Mouse (Mus musculus) testis, adult 2 months (tissue): Measurements from ENCODE around the gene Hbs1l. TPM values are rescaled to one million over a fixed set of nuclear protein-coding genes. Genes with fewer than 3 reads are reported as not detected.

Experiments used
- H3K27ac ChIP-seq: fragments of 200-500 bp; 2 replicates; pipeline ENCODE4 v1.5.1; 2012; ENCODE audit warnings: low read depth, low read length; ENCODE audit not compliant: control insufficient read depth, insufficient read depth
- H3K27me3 ChIP-seq: fragments of 200-500 bp; 2 replicates; pipeline ENCODE4 v1.6.1; 2012; ENCODE audit warnings: mild to moderate bottlenecking, low read length, moderate library complexity; ENCODE audit not compliant: control insufficient read depth, insufficient read depth
- H3K36me3 ChIP-seq: fragments of 200-500 bp; 2 replicates; pipeline ENCODE4 v1.6.1; 2012; ENCODE audit warnings: mild to moderate bottlenecking, low read length; ENCODE audit not compliant: control insufficient read depth, insufficient read depth
- H3K4me1 ChIP-seq: fragments of 200-500 bp; 2 replicates; pipeline ENCODE4 v1.6.1; 2012; ENCODE audit warnings: low read length; ENCODE audit not compliant: control insufficient read depth, insufficient read depth
- H3K4me3 ChIP-seq: fragments of 200-500 bp; 2 replicates; pipeline ENCODE4 v1.5.1; 2012; ENCODE audit warnings: low read depth, mild to moderate bottlenecking, low read length, moderate library complexity, mixed read lengths; ENCODE audit not compliant: control insufficient read depth
- CTCF ChIP-seq: fragments of 200-500 bp; IDR thresholded peaks from 2 replicates; pipeline ENCODE4 v1.5.1; 2012; ENCODE audit warnings: low read depth, mild to moderate bottlenecking, inconsistent platforms, low read length, moderate library complexity; ENCODE audit not compliant: control insufficient read depth, insufficient read depth, insufficient replicate concordance
- POLR2A ChIP-seq: fragments of 200-500 bp; IDR thresholded peaks from 2 replicates; pipeline ENCODE4 v1.6.1; 2012; ENCODE audit warnings: low read depth, mild to moderate bottlenecking, inconsistent platforms, low read length, moderate library complexity; ENCODE audit not compliant: control insufficient read depth
- polyA plus RNA-seq: library from polyadenylated mRNA; depleted of rRNA; stranded (reverse); fragments of >200 nt; gene quantifications from 2 replicates; pipeline ENCODE4 v1.2.3, GENCODE M21; 2012

Gene Hbs1l
- polyA plus RNA-seq, 1 experiment: 57.5 TPM

GRCm38 (mm10) chr10:21287243-21288127 is 8.3 kb upstream of the Hbs1l start:
- Histone ChIP-seq H3K4me3 (no peak overlapping the region), H3K4me1 (no peaks in the 10 kb centered on the region), H3K36me3 (no peaks in the 10 kb centered on the region), H3K27me3 (no peaks in the 10 kb centered on the region), H3K27ac (no peak overlapping the region)
- TF ChIP-seq POLR2A (no peak), CTCF (no peak)

GRCm38 (mm10) chr10:21291228-21291627 is 4.6 kb upstream of the Hbs1l start:
- Histone ChIP-seq H3K4me1 (no peaks in the 10 kb centered on the region), H3K27me3 (no peaks in the 10 kb centered on the region), H3K27ac (no peak overlapping the region), H3K4me3 (no peak overlapping the region), H3K36me3 (no peaks in the 10 kb centered on the region)
- TF ChIP-seq CTCF (no peak), POLR2A (no peak)

DNA sequence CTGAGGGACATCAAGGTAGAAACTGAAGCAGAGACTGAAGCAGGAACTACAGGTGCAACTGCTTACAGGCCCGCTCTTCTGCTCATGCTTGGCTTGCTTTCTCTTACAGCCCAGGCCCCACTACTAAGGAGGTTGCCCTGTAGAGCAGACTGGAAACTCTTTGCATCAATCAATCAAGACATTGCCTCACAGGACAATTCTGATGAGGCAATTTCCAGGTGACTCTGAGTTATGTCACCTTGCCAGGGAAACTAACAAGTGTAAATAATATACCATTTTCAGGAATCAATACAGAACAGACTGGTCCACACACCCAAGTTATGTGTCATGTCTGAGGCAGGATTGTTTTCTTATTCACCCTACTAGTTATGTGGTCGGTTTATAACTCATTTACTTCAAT is 1.6 kb upstream of the Hbs1l start:
- no peak for TF ChIP-seq POLR2A
- no peak for TF ChIP-seq CTCF
- no peak overlapping the region for H3K27ac ChIP-seq

GRCm38 (mm10) chr10:21295397-21295758 is 401 bp upstream of the Hbs1l start:
- Histone ChIP-seq H3K4me1 (no peaks in the 10 kb centered on the region; the same call in 1 of the 2 replicates), H3K4me3 (peak overlapping the region; percentile 92), H3K27ac (no peak overlapping the region), H3K27me3 (no peaks in the 10 kb centered on the region), H3K36me3 (peaks cover 1% of the 10 kb centered on the region; the same call in 1 of the 2 replicates)
- no peak for TF ChIP-seq CTCF
- TF ChIP-seq POLR2A: no peak

More for the DNA sequence above, 1.6 kb upstream of the Hbs1l start:
- H3K36me3 ChIP-seq: no peaks in the 10 kb centered on the region
- H3K4me1 ChIP-seq: no peaks in the 10 kb centered on the region; the same call in 1 of the 2 replicates
- no peaks in the 10 kb centered on the region for H3K27me3 ChIP-seq
- no peak overlapping the region for H3K4me3 ChIP-seq

DNA sequence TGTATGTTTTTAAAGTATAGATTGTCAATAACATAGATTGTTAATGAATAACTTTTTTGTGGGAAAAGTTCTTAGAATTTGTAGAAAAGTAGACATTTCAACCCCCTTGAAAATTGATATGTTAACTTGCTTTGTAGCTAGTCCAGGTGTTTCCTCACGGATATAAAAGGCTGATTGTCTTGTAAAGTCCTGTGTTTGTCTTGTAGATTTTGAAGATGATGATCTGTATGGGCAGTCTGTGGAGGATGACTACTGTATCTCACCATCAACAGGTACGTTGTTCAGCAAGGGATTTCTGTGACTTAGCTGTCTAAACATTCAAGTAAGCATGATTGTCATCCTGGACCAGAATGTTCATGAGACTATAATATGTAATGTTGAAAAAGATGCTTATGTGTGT is 3.2 kb downstream of the Hbs1l start:
- Histone ChIP-seq H3K27me3 (no peaks in the 10 kb centered on the region), H3K4me1 (no peaks in the 10 kb centered on the region; the same call in 1 of the 2 replicates), H3K36me3 (peaks cover 1% of the 10 kb centered on the region; the same call in 1 of the 2 replicates), H3K4me3 (no peak overlapping the region), H3K27ac (no peak overlapping the region)
- TF ChIP-seq CTCF (no peak), POLR2A (no peak)

GRCm38 (mm10) chr10:21301822-21302221 is 6.0 kb downstream of the Hbs1l start:
- H3K4me1 ChIP-seq: no peaks in the 10 kb centered on the region; the same call in 1 of the 2 replicates
- H3K27me3 ChIP-seq: no peaks in the 10 kb centered on the region
- no peak overlapping the region for H3K27ac ChIP-seq
- TF ChIP-seq POLR2A (no peak), CTCF (no peak)
- H3K4me3 ChIP-seq: no peak overlapping the region
- peaks cover 2% of the 10 kb centered on the region; the same call in 1 of the 2 replicates for H3K36me3 ChIP-seq

DNA sequence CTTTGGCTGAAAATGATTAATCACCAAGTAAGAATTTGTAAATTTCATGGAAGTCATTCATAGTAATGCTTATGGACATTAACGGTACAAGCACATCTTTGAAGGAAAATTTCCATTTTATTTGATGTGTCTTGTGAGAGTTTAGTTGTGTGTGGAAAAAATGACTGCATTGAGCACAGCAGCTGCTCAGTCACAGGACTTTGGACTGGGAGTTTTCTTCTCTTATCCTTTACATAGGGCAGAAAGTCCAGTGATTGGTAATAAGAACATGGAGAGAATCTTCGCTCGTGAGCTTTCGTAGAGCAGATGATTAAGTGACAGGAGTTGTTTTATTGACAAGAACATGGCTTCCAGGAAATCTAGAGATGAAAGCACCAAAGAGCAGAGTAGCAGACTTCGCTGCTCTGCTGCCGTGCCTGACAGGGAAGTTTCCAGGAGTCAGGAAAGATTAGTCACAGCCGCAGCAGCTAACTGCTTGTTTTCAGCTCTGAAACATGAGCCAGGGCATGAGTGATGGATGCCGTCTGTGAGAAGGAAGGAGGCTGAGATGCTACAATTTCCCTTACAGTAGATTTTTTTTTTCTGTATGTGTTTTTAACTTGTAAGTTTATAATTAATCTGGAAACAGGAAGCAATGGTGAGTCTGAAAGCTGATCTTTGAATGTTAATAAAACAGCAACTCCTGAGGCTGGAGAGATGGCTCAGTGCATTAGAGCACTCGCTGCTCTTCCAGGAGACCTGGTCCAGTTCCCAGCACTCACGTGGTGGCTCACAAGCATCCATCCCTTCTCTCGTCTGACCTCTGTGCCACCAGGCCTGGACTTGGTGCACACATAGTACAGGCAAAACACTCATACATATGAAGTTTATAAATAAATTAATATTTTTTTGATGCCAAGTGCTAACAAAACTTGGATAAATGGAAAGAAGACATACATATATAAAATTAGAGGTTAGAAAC is 9.2 kb downstream of the Hbs1l start:
- no peaks in the 10 kb centered on the region for H3K27me3 ChIP-seq
- H3K4me1 ChIP-seq: no peaks in the 10 kb centered on the region
- H3K36me3 ChIP-seq: peaks cover 1% of the 10 kb centered on the region; the same call in 1 of the 2 replicates
- no peak overlapping the region for H3K4me3 ChIP-seq
- H3K27ac ChIP-seq: no peak overlapping the region
- TF ChIP-seq CTCF: no peak
- TF ChIP-seq POLR2A: no peak
